Mouse (Mus musculus) cerebellum, adult 8-10 months (tissue): Measurements from ENCODE around the gene 2510009E07Rik.
A peak's percentile ranks its signal among the peaks of the same experiment; 100 is the strongest.

Experiments used
- DNase-seq: peaks from one replicate; pipeline ENCODE4 v3.0.0; 2022

2510009E07Rik gene

DNA sequence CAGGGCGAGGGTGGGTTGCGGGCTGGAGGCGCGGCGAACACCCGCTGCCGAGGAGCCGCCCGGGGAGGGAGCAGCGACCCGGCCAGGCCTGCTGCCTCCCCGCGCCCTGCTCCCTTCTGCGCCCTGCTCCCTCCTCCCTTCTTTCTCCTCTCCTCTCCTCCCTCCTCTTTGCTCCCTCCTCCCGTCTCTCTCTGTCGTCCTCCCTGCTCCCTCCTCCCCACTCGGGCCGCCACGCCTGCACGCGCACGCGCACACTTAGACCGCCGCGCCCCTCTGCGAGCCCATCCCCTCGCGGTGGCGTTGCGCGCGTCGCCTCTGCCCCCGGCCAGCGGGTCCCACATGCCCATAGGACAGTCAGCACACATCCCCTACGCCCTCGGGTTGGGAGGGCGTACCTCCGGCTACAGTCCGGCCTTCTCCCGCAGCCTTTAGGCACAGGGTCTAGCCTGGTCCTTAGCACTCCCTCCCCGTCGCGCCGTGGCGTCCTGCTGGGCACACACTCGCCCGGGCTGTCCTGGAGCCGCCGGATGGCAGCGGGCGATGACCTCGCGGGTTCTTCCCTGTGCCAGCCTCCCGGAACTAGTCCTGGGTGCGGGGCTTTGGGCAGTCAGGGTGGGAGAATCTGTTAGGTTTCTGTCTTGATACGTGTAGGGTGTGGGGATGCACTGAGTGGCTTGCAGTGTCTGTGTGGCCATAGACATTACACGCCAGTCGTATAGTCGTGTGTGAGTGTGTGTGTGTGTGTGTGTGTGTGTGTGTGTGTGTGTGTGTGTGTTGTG, at the start of gene 2510009E07Rik:
2510009E07Rik (minus strand) TSS at position 203 of the 779 bp plus-strand sequence.
- peak; percentile 93 for DNase-seq

DNA sequence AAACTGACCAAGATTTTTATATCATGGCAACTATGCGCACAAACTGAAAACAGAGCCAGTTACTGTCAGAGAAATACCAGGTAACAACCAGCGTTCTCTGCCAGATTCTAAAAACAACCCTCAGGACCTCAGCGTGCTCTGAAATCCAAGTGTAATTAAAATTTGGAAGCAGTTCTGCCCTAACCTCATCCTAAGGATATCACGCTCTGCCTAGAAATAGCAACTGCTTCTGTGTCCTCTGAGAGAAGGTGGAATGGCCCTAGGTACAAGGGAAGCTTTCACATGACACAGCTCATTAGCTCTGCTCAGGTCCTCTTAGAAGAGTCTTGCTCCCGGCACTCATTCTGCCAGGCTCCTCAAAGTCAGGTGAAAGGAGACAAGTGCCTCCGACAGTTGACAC, 48.9 kb upstream of the 2510009E07Rik start:
- no peak for DNase-seq

GRCm38 (mm10) chr16:21742898-21743297, 48.4 kb upstream of the 2510009E07Rik start:
- DNase-seq, result no peak

GRCm38 (mm10) chr16:21742191-21742870, 47.9 kb upstream of the 2510009E07Rik start:
- no peak for DNase-seq

DNA sequence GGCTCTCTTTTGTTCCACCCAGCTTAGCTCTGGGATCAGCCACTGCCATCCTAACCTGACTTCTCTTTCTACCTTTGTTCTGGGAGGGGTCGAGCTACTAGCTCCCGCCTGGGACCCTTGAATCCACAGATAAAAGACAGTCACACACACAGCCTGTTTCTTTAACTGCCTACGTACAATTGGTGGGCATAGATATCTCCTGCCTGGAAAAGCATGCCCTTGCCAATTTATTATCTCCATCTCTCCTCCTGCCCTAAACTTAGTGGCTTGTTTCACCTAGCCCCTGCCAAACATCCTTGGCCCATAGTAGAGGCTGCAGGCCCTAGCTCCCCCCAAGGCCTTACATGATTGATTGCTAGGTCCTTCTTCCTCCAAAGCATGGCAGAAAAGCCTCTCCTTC, 47.1 kb upstream of the 2510009E07Rik start:
- DNase-seq, result no peak

- DNase-seq, result no peak
These were observed 41.2 kb upstream of the 2510009E07Rik start for GRCm38 (mm10) chr16:21735638-21736037.

GRCm38 (mm10) chr16:21727897-21728364, 33.5 kb upstream of the 2510009E07Rik start:
- peak; percentile 77 for DNase-seq

GRCm38 (mm10) chr16:21727421-21727820, 33.0 kb upstream of the 2510009E07Rik start:
- DNase-seq, result no peak

GRCm38 (mm10) chr16:21724261-21724660, 29.8 kb upstream of the 2510009E07Rik start:
- DNase-seq, result no peak

DNA sequence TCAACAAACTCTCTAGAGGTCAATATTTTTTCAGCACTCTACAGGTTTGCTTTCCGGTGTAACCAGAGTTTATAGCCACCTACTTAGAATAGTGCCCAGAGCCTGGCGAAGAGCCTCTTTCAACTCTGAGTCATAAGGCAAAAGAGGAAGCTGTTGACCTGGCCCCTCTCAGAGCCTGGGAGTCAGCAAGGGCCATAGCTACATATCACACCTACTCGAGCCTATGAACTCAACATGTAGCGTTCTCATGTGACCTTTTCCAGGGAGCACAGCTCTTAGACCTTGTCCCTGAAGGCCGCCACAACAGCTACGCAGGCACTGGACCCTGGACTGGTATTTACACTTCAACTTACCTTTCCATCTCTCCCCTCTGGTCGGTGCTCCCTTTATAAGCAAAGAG, 25.3 kb upstream of the 2510009E07Rik start:
- no peak for DNase-seq

DNA sequence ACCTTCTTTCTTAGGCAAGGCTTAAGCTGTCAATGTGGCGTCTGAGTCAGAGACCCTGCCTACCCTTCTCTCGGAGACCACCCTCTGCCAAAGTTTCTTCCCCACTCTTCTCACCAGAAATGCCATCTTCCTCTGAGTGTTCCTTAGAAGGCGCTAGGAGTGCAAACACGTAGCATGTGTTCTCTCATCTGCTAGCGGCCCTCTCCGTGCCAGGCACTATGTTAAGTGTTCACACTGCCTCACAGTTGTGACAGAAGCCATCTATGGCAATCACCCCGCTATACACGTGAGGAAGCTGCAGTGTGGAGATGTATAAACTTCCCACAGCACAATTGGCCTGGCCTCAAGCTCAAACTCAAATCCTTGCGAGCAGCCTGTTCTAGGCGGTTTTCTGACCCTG, 20.1 kb upstream of the 2510009E07Rik start:
- DNase-seq, result no peak

DNA sequence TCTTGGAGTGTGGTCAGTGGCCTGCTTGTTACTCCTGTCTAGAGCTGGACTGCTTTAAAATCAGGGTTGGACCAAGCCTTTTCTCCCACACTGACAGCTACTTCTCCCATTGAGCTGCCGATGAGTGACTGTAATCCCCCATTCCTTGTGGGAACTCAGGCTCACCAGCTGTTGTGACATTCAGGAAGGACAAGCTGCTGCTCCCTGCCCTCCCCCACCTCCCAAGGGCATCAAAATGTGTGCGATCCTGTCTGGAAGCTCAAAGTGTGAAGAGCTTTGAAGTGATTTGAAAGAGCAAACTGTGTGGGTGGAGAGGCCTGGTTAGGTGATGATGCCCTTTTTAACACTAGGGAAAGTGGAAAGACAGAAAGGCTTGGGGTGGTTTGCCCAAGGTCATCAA, 15.9 kb upstream of the 2510009E07Rik start:
- DNase-seq, result no peak

DNA sequence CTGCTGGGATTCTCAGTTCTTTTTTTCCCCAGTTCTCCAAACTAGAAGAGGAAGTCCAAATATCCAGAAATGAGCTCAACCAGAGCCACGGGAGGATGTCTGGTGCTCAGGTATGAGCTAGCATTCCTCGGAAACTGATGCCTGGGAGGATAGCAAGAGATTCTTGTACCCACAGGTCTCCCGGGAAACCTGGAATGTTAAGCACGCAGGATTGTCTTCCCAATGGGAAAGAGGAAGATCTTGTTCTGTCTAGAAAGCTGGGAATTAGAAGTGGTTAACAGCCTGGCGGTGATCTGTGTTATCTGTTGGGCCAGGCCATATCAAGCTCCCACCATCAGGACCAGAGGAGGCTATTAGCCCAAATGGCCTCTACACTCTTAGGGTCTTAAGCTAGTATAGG, 10.2 kb upstream of the 2510009E07Rik start:
- DNase-seq, result no peak

DNA sequence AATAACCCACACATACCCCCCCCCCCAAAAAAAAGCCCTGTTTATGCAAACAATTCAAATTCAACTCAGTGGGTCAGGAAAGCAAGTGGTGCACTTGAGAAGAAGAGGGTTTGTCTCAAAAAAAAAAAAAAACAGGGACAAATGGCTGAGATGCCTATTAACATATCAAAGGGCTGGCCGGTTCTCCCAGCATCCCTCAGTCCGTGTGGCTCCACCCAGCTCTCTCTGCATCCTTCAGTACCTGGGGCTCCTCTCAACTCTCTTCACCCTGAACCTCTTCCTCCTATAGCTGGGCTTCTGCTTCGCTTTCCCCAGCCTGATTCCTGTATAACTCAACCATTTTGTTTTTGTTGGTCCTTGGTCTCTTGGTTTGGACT, 7.8 kb upstream of the 2510009E07Rik start:
- no peak for DNase-seq

DNA sequence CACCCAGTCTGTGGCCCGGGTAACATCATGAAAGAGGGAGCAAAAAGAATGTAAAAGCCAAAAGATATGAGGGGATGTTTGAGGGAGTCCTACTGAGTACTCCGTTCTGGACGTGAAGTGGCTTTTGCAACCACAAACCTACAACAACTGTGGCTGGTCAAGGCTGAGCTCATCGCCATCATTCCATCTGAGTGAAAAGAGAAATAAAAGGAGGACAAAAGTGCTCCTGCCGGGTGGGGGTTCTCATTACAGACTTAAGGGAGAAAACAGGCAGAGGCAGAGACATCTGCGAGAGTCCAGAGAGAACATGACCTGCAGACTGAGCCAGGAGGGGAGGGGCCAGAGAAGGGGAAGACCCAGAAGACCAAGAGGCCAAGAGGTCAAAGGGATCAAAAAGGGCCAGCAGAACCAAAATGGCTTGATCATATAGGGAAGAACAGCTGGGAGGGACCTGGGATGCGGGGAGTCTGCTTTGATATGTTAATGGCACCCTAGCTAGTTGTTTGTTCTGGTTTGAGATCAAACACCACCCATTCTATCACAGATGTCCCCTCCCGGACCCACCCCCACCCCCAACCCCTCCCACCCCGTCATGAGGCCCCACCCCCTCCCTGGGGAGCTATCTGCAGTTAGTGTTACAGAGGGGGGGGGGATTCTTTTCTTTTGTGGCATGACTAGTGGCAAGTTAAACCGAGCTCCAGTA, 7.3 kb upstream of the 2510009E07Rik start:
- no peak for DNase-seq

GRCm38 (mm10) chr16:21698136-21698535, 3.7 kb upstream of the 2510009E07Rik start:
- DNase-seq, result no peak

- DNase-seq, result no peak
These were observed 2.5 kb upstream of the 2510009E07Rik start for GRCm38 (mm10) chr16:21696946-21697345.

GRCm38 (mm10) chr16:21695242-21695578, 745 bp upstream of the 2510009E07Rik start:
- DNase-seq, result peak; percentile 51

DNA sequence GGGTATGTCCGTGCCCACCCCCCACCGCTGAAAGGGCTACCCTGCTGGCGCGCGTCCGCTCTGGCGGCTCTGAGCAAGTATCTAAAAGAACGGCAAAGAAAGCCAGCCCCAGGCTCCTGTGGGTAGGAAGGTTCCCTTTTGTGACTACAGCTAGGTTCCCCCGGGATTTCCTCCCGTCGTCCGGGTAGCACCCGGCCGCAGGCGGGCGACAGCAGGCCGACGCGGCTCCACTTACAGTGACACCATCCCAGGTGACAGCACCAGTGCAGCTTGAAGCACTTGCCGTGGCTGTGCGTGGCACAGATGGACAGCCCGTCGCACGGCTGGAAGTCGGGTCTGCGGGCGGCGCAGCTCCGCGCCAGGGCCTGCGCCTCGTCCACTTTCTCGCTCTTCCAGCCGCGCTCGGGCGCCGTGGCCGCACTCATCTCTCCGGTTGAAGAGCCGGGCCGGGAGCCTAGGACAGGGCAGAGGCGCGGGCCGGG, 443 bp downstream of the 2510009E07Rik start:
- DNase-seq, result peak; percentile 79

DNA sequence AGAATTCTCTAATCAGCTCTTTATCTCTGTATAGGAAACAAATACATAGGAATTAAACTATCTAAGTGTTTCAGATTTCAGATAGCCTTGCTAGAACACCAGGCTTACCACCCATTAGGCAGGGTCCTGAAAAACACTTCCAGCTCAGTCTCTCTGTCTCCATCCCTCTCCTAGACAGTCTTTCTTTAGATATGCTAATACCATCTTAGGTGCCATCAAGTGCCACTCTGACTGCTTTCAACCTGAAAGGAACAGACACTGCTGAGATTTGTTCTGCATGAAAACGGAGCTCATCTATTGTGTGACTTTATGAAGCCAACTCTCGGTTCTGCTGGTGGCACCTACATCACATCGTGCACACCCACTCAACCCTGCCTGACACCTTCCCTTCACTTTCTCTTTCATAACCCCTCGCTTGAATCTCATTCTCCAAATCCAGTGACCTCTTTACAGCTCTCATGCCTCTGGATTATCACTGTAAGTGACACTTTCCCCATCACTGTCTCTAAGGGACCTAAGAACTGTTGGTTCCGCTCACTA, 4.2 kb downstream of the 2510009E07Rik start:
- DNase-seq, result no peak

DNA sequence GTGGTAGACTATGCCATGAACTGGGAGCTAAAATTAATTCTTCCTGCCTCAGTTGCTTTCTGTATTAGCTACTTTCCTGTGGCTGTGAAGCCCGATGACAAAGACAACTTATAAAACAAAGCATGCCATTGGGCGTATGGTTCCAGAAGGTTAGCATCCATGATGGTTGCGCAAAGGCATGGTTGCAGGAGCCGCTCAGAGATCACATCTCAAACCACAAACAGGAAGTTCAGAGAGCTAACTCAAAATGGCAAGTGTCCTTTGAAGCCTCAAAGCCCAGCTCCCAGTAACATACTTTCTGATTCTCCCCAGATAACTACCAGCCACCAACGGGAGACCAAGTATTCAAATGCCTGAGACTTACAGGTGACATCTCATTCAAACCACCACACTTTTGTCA, 5.3 kb downstream of the 2510009E07Rik start:
- no peak for DNase-seq

DNA sequence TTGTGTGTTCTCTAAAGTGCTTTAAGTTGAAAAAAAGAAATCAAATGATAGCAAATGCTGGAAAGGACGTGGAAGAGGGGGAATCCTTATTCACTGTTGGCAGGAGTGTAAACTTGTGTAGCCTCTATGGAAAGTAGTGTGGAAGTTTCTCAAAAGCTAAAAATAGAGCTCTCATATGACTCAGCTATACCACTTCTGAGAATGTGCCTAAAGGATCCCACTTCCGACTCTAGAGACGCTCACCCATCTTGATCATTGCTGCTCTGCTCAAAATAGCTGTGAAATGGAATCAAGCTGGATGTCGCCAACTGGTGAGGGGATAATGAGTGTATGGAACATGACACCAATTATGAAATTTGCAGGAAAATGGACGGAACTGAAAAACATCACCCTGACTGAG, 7.1 kb downstream of the 2510009E07Rik start:
- DNase-seq, result no peak

DNA sequence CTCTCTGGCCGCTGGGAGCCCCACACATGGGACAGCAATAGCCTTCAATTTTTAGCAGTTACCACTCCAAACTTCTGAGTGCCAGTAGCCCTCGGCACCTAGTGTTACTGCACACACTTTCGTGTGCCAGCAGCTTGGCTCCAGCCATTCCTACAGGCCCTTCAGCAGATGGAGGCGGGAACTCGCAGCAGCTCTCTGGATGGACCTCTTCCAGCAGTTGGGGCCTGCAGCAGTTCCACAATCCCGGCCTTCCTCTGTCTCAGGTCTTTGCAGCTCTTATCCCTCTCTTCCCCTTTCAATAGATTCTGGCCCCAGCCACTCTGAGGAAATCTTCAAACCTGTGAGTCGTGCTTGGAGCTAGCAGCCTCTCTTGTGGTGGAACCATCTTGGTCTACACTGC, 17.7 kb downstream of the 2510009E07Rik start:
- DNase-seq, result no peak
